Mouse (Mus musculus): ENCODE results near the gene Gm12887. TPM values are rescaled to one million over a fixed set of nuclear protein-coding genes. Genes with fewer than 3 reads are reported as not detected.

Gm12887 gene
- not detected for total RNA-seq (2021)

- intact Hi-C loops (cut with DNase I) = loop anchor here (5.0 kb wide), 2 partner anchors 260 to 300 kb away; partner anchors contain the start of gene Gm12888
- no peak for DNase-seq
Observed at GRCm38 (mm10) chr4:121622003-121622402, at the start of gene Gm12887. Gm12887 (minus strand) TSS chr4:121622103.

GRCm38 (mm10) chr4:121657040-121657439 is 35.1 kb upstream of the Gm12887 start:
- intact Hi-C loops (cut with DNase I) = no loop called here
- DNase-seq = no peak

Other genes with a start within 250 kb of the Gm12887 start
- gene Gm12886, start 199.0 kb downstream of the Gm12887 start, total RNA-seq (2021) = not detected